In the genomic region with DNA sequence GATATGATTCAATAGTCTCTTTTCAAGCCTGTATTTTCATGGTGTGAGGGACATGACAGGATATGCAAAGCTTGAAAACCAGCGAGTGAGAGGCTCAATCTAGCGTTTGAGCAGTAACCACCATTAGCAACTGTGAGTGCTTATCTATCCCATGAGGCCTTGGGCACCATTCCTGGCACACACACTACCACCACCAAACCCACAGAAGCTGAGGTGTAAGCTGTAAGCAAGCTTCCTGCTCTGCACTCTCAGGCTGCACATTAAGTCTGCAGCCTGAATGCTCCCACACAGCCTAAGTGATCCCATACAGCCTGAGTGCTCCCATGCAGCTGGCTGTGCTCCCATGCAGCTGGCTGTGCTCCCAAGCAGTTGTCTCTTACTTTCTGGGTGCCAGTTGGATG, we compare ENCODE assay signal across 15 mouse cellular contexts. TPM values are rescaled to one million over a fixed set of nuclear protein-coding genes. Genes with fewer than 3 reads are reported as not detected.
DNase-seq lines count a peak whose midpoint lies in the region; ATAC-seq and TF ChIP-seq lines count a peak whose summit lies in the region.
"Had no signal": no experiment of that assay in that cellular context is flagged by ENCODE, and none has a peak within 500 bp of the region (broad histone marks: within the 10 kb centered on the region; RNA-seq: fewer than 3 reads in every experiment).

No protein-coding gene starts in this region.

- H3K9me3 ChIP-seq in forebrain, embryonic 13.5 days (replicated peaks), result no peaks in the 10 kb centered on the region
- no peaks in the 10 kb centered on the region for H3K9me3 ChIP-seq in forebrain, embryonic 11.5 days (ENCODE audit: control insufficient read depth, low read length)
- H3K9me3 ChIP-seq in hindbrain, embryonic 12.5 days (replicated peaks), result no peaks in the 10 kb centered on the region
- H3K9me3 ChIP-seq: embryonic facial prominence, embryonic 12.5 days; liver, embryonic 12.5 days; neural tube, embryonic 12.5 days had no signal

- H3K27ac ChIP-seq in forebrain, embryonic 13.5 days, result 0 out of 2 replicates have a peak overlapping the region, but pooled peaks have one; percentile 55
- H3K27ac ChIP-seq in forebrain, embryonic 11.5 days (ENCODE audit: low read depth, low read length), result no peak overlapping the region
- H3K27ac ChIP-seq in left cerebral cortex, adult 2 months, result peak overlapping the region; percentile 89
- H3K27ac ChIP-seq in hindbrain, embryonic 12.5 days, result peak overlapping the region; percentile 66
- H3K27ac ChIP-seq: liver, embryonic 12.5 days; neural tube, embryonic 12.5 days had no signal

- no peak overlapping the region for H3K4me3 ChIP-seq in forebrain, embryonic 13.5 days
- H3K4me3 ChIP-seq in forebrain, embryonic 11.5 days (ENCODE audit: low read depth, low read length), result no peak overlapping the region
- no peak overlapping the region for H3K4me3 ChIP-seq in left cerebral cortex, adult 2 months
- no peak overlapping the region for H3K4me3 ChIP-seq in hindbrain, embryonic 12.5 days
- H3K4me3 ChIP-seq: embryonic facial prominence, embryonic 12.5 days; liver, embryonic 12.5 days; neural tube, embryonic 12.5 days had no signal

- 75% methylated on average over 2 of the region's 2 CpGs for WGBS in forebrain, embryonic 13.5 days
- WGBS in forebrain, embryonic 11.5 days, result 82% methylated on average over 2 of the region's 2 CpGs
- 66% methylated on average over 2 of the region's 2 CpGs for WGBS in hindbrain, embryonic 12.5 days

- DNase-seq in forebrain, embryonic 11.5 days (ENCODE audit: low spot score), result no peak
- DNase-seq in left cerebral cortex, adult 2 months (ENCODE audit: extremely low spot score in 1 of 2, low spot score in 2 of 2), result peak in 1 of 2 experiments; percentile 26
- no peak for DNase-seq in left cerebral cortex, adult 11 months (ENCODE audit: low spot score)
- peak; percentile 29 to 57 for DNase-seq in right cerebral cortex, adult 2 months (ENCODE audit: low spot score in 2 of 2)
- DNase-seq in adrenal gland, adult 8-10 months, result no peak
- no peak for DNase-seq in kidney, adult 11 months
- DNase-seq: cerebellum, adult 11 months; heart, postnatal 4 days; kidney, postnatal 10 days; thymus, adult 2 months had no signal

- no peaks in the 10 kb centered on the region for H3K27me3 ChIP-seq in forebrain, embryonic 13.5 days
- no peaks in the 10 kb centered on the region for H3K27me3 ChIP-seq in forebrain, embryonic 11.5 days (ENCODE audit: control insufficient read depth, insufficient read depth, low read length)
- no peaks in the 10 kb centered on the region for H3K27me3 ChIP-seq in hindbrain, embryonic 12.5 days
- H3K27me3 ChIP-seq: embryonic facial prominence, embryonic 12.5 days; liver, embryonic 12.5 days; neural tube, embryonic 12.5 days had no signal

- H3K4me2 ChIP-seq in forebrain, embryonic 13.5 days, result no peak overlapping the region
- no peak overlapping the region for H3K4me2 ChIP-seq in forebrain, embryonic 11.5 days (ENCODE audit: low read depth, low read length, severe bottlenecking)
- no peak overlapping the region for H3K4me2 ChIP-seq in hindbrain, embryonic 12.5 days (replicated peaks)
- H3K4me2 ChIP-seq: embryonic facial prominence, embryonic 12.5 days; liver, embryonic 12.5 days; neural tube, embryonic 12.5 days had no signal

- H3K9ac ChIP-seq in forebrain, embryonic 13.5 days, result no peak overlapping the region
- H3K9ac ChIP-seq in forebrain, embryonic 11.5 days (ENCODE audit: low read length), result no peak overlapping the region
- H3K9ac ChIP-seq in hindbrain, embryonic 12.5 days, result no peak overlapping the region
- H3K9ac ChIP-seq: embryonic facial prominence, embryonic 12.5 days; liver, embryonic 12.5 days; neural tube, embryonic 12.5 days had no signal

- ATAC-seq in forebrain, embryonic 13.5 days, result no peak
- ATAC-seq in forebrain, embryonic 11.5 days (replicated peaks; ENCODE audit: low FRiP score), result no peak
- no peak for ATAC-seq in hindbrain, embryonic 12.5 days (ENCODE audit: low FRiP score)
- ATAC-seq: liver, embryonic 12.5 days had no signal

- intact Hi-C loops in left cerebral cortex, adult 2 months (cut with DNase I), result loop anchor here (2.0 kb wide), 1 partner anchor 78 kb away; no protein-coding TSS in a partner anchor

- TF ChIP-seq CTCF in left cerebral cortex, adult 2 months (IDR thresholded peaks at IDR 0.05), result no peak

- H3K4me1 ChIP-seq in forebrain, embryonic 13.5 days, result peaks cover 7% of the 10 kb centered on the region
- no peaks in the 10 kb centered on the region for H3K4me1 ChIP-seq in forebrain, embryonic 11.5 days (replicated peaks; ENCODE audit: control insufficient read depth, insufficient read depth, low read length)
- H3K4me1 ChIP-seq in hindbrain, embryonic 12.5 days, result peaks cover 16% of the 10 kb centered on the region
- H3K4me1 ChIP-seq: liver, embryonic 12.5 days; neural tube, embryonic 12.5 days had no signal

- no peaks in the 10 kb centered on the region for H3K36me3 ChIP-seq in forebrain, embryonic 13.5 days (ENCODE audit: poor library complexity, severe bottlenecking)
- H3K36me3 ChIP-seq in forebrain, embryonic 11.5 days (ENCODE audit: control insufficient read depth, insufficient read depth, low read length), result no peaks in the 10 kb centered on the region
- H3K36me3 ChIP-seq in hindbrain, embryonic 12.5 days, result no peaks in the 10 kb centered on the region
- H3K36me3 ChIP-seq: embryonic facial prominence, embryonic 12.5 days; liver, embryonic 12.5 days; neural tube, embryonic 12.5 days had no signal

RNA-seq across cellular contexts. Expression of a gene that starts 30.3 kb away (rescaled TPM):
- 0.01 and 0.05 TPM in 2 replicates for polyA plus RNA-seq in forebrain, embryonic 13.5 days (2015; fragmentation: Nextera tagmentation; extraction: Ambion mirVana)
- 0.03 TPM in 1 of 2 replicates, not detected in the other for polyA plus RNA-seq in forebrain, embryonic 11.5 days (2014; fragmentation: Nextera tagmentation; extraction: Ambion mirVana)
- 1 to 10 TPM; 1.5 to 2.4 TPM for total RNA-seq in left cerebral cortex, adult 2 months (2021)
- polyA plus RNA-seq in hindbrain, embryonic 12.5 days (2016; fragmentation: Nextera tagmentation; extraction: Ambion mirVana), result 0.04 and 0.05 TPM in 2 replicates
- 10 to 100 TPM; 27.6 to 54.1 (median 41.4) TPM for total RNA-seq in adrenal gland, adult 8-10 months (2022)

RNA-seq across cellular contexts. Expression of a gene that starts 43.0 kb away (rescaled TPM):
- polyA plus RNA-seq in forebrain, embryonic 13.5 days (2015; fragmentation: Nextera tagmentation; extraction: Ambion mirVana), result not detected in 2 replicates
- 0.05 TPM in 1 of 2 replicates, not detected in the other for polyA plus RNA-seq in forebrain, embryonic 11.5 days (2014; fragmentation: Nextera tagmentation; extraction: Ambion mirVana)
- total RNA-seq in left cerebral cortex, adult 2 months (2021), result 10 to 100 TPM; 10.8 to 11.2 TPM
- not detected in 2 replicates for polyA plus RNA-seq in hindbrain, embryonic 12.5 days (2016; fragmentation: Nextera tagmentation; extraction: Ambion mirVana)
- 100 to 1,000 TPM; 116 to 180 (median 142) TPM for total RNA-seq in adrenal gland, adult 8-10 months (2022)
- polyA plus RNA-seq: embryonic facial prominence, embryonic 12.5 days; neural tube, embryonic 12.5 days had no signal

RNA-seq across cellular contexts. Expression of a gene that starts 53.7 kb away (rescaled TPM):
- polyA plus RNA-seq in forebrain, embryonic 13.5 days (2015; fragmentation: Nextera tagmentation; extraction: Ambion mirVana), result 95.9 and 105 TPM in 2 replicates
- 79.5 and 82.9 TPM in 2 replicates for polyA plus RNA-seq in forebrain, embryonic 11.5 days (2014; fragmentation: Nextera tagmentation; extraction: Ambion mirVana)
- 10 to 100 TPM; 64.3 to 66.4 TPM for total RNA-seq in left cerebral cortex, adult 2 months (2021)
- polyA plus RNA-seq in hindbrain, embryonic 12.5 days (2016; fragmentation: Nextera tagmentation; extraction: Ambion mirVana), result 114 and 119 TPM in 2 replicates
- 10 to 100 TPM; 47.1 to 56.6 (median 51.1) TPM for total RNA-seq in adrenal gland, adult 8-10 months (2022)

RNA-seq across cellular contexts. Expression of a gene that starts 56.1 kb away (rescaled TPM):
- polyA plus RNA-seq in forebrain, embryonic 13.5 days (2015; fragmentation: Nextera tagmentation; extraction: Ambion mirVana), result 14.7 and 16.1 TPM in 2 replicates
- 14.5 and 18.2 TPM in 2 replicates for polyA plus RNA-seq in forebrain, embryonic 11.5 days (2014; fragmentation: Nextera tagmentation; extraction: Ambion mirVana)
- 10 to 100 TPM; 10.9 to 16.9 TPM for total RNA-seq in left cerebral cortex, adult 2 months (2021)
- polyA plus RNA-seq in hindbrain, embryonic 12.5 days (2016; fragmentation: Nextera tagmentation; extraction: Ambion mirVana), result 15.7 and 16.2 TPM in 2 replicates
- 10 to 100 TPM; 13.0 to 15.5 (median 15.1) TPM for total RNA-seq in adrenal gland, adult 8-10 months (2022)

Comparison
In these comparisons a context has a peak if more than half of its experiments do, and no peak if none do; other contexts are left out.
1. DNase-seq: peak in right cerebral cortex, adult 2 months (2 of 2); none in forebrain, embryonic 11.5 days (single experiment), left cerebral cortex, adult 11 months (single experiment), adrenal gland, adult 8-10 months (single experiment) and kidney, adult 11 months (single experiment).